Mouse (Mus musculus): Measurements from ENCODE around the gene Cd4.

GRCm38 (mm10) chr6:124887986-124888385 is at the start of gene Cd4:
- TF ChIP-seq CTCF (IDR thresholded peaks at IDR 0.05; ENCODE audit: insufficient read depth, low read length) (no peak), POLR2A (IDR thresholded peaks at IDR 0.05; ENCODE audit: borderline replicate concordance, extremely low read depth, low read depth, low read length) (no peak)

Data from lung, adult 2 months (tissue).